Mouse (Mus musculus): ENCODE data around the gene Gm21921. TPM values are rescaled to one million over a fixed set of nuclear protein-coding genes. Genes with fewer than 3 reads are reported as not detected.

The Gm21921 gene
- not detected for polyA plus RNA-seq (2017; shearing (Covaris generic))

DNA sequence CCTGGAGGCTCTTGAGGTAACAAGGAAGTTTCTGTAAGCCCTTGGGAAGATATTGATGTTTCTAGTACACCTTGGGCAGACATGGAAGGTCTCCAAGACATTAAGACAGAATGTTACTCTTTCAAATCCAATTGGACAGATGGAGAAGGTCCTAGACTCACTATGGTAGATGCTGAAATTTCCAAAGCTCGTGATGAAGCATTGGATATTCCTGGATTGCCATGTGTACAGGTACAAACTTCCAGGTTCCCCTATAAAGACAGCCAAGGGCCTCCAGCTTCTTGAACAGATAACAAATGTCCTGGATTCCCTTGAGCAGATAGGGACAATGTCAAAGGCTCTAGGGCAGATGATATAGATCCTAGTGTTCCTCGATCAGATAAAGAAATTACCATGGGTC, at the start of gene Gm21921:
Gene Gm21921, minus strand, starts transcription at position 101 of the 400 bp plus-strand sequence.

Measured in CD4-positive, CD25-positive, alpha-beta regulatory T cell, adult 9 weeks (primary cell).